Mouse (Mus musculus): ENCODE results near the gene App. TPM values are rescaled to one million over a fixed set of nuclear protein-coding genes. Genes with fewer than 3 reads are reported as not detected.

The App gene
- polyA plus RNA-seq (2015; fragmentation: Nextera tagmentation; extraction: Ambion mirVana), result 360 and 361 TPM in 2 replicates

GRCm38 (mm10) chr16:85173373-85174081, at the start of gene App:
Gene App (minus strand): TSS chr16:85173766.
- peak; percentile 94 for DNase-seq (ENCODE audit: low spot score)
- WGBS, result under 1% methylated on average over 73 of the region's 78 CpGs

GRCm38 (mm10) chr16:85215846-85216245, 42.3 kb upstream of the App start:
- no peak for DNase-seq (ENCODE audit: low spot score)
- 66% methylated on average over 9 of the region's 9 CpGs for WGBS
- ATAC-seq (replicated peaks; ENCODE audit: low FRiP score, low read depth), result no peak

More at GRCm38 (mm10) chr16:85173373-85174081, at the start of gene App:
- H3K4me3 ChIP-seq (replicated peaks; ENCODE audit: low read depth, low read length), result peak within 1 kb of the TSS; percentile 87
- no peaks in the 10 kb centered on the region for H3K36me3 ChIP-seq (ENCODE audit: insufficient read depth, low read length)
- H3K27ac ChIP-seq, result peak within 1 kb of the TSS; percentile 92
- H3K4me1 ChIP-seq (replicated peaks; ENCODE audit: insufficient read depth, low read length), result peaks cover 21% of the 10 kb centered on the region
- H3K9ac ChIP-seq (ENCODE audit: low read depth, low read length), result peak within 1 kb of the TSS; percentile 94
- H3K4me2 ChIP-seq (ENCODE audit: low read length), result peak within 1 kb of the TSS; percentile 82
- TF ChIP-seq CTCF (IDR thresholded peaks at IDR 0.05; ENCODE audit: low read depth), result peak; percentile 89
- ATAC-seq (replicated peaks; ENCODE audit: low FRiP score, low read depth), result peak; percentile 82
- no peaks in the 10 kb centered on the region for H3K9me3 ChIP-seq (replicated peaks; ENCODE audit: low read length)
- no peaks in the 10 kb centered on the region for H3K27me3 ChIP-seq (ENCODE audit: insufficient read depth, low read length)

GRCm38 (mm10) chr16:85215173-85215572, 41.6 kb upstream of the App start:
- peak; percentile 29 for DNase-seq (ENCODE audit: low spot score)
- no peaks in the 10 kb centered on the region for H3K9me3 ChIP-seq (replicated peaks; ENCODE audit: low read length)

More at GRCm38 (mm10) chr16:85215846-85216245, 42.3 kb upstream of the App start:
- H3K4me2 ChIP-seq (ENCODE audit: low read length), result no peak overlapping the region
- H3K9ac ChIP-seq (ENCODE audit: low read depth, low read length), result no peak overlapping the region
- H3K27ac ChIP-seq, result no peak overlapping the region
- no peaks in the 10 kb centered on the region for H3K27me3 ChIP-seq (ENCODE audit: insufficient read depth, low read length)
- no peak for TF ChIP-seq CTCF (IDR thresholded peaks at IDR 0.05; ENCODE audit: low read depth)
- no peak overlapping the region for H3K4me3 ChIP-seq (replicated peaks; ENCODE audit: low read depth, low read length)
- H3K9me3 ChIP-seq (replicated peaks; ENCODE audit: low read length), result no peaks in the 10 kb centered on the region
- H3K36me3 ChIP-seq (ENCODE audit: insufficient read depth, low read length), result no peaks in the 10 kb centered on the region
- no peaks in the 10 kb centered on the region for H3K4me1 ChIP-seq (replicated peaks; ENCODE audit: insufficient read depth, low read length)

GRCm38 (mm10) chr16:85195622-85196021, 22.1 kb upstream of the App start:
- no peak for DNase-seq (ENCODE audit: low spot score)
- WGBS, result 61% methylated on average over 6 of the region's 6 CpGs

More at GRCm38 (mm10) chr16:85215173-85215572, 41.6 kb upstream of the App start:
- no peaks in the 10 kb centered on the region for H3K36me3 ChIP-seq (ENCODE audit: insufficient read depth, low read length)
- H3K4me1 ChIP-seq (replicated peaks; ENCODE audit: insufficient read depth, low read length), result no peaks in the 10 kb centered on the region
- no peak overlapping the region for H3K27ac ChIP-seq
- ATAC-seq (replicated peaks; ENCODE audit: low FRiP score, low read depth), result no peak
- no peak overlapping the region for H3K4me3 ChIP-seq (replicated peaks; ENCODE audit: low read depth, low read length)
- no peaks in the 10 kb centered on the region for H3K27me3 ChIP-seq (ENCODE audit: insufficient read depth, low read length)
- WGBS, result 70% methylated on average over 9 of the region's 9 CpGs
- no peak overlapping the region for H3K4me2 ChIP-seq (ENCODE audit: low read length)
- no peak for TF ChIP-seq CTCF (IDR thresholded peaks at IDR 0.05; ENCODE audit: low read depth)
- no peak overlapping the region for H3K9ac ChIP-seq (ENCODE audit: low read depth, low read length)

GRCm38 (mm10) chr16:85195167-85195566, 21.6 kb upstream of the App start:
- TF ChIP-seq CTCF (IDR thresholded peaks at IDR 0.05; ENCODE audit: low read depth), result no peak
- no peak overlapping the region for H3K4me2 ChIP-seq (ENCODE audit: low read length)
- peak; percentile 52 for ATAC-seq (replicated peaks; ENCODE audit: low FRiP score, low read depth)
- no peak overlapping the region for H3K4me3 ChIP-seq (replicated peaks; ENCODE audit: low read depth, low read length)
- H3K9ac ChIP-seq (ENCODE audit: low read depth, low read length), result no peak overlapping the region
- DNase-seq (ENCODE audit: low spot score), result no peak
- no peaks in the 10 kb centered on the region for H3K36me3 ChIP-seq (ENCODE audit: insufficient read depth, low read length)
- WGBS, result 51% methylated on average over 6 of the region's 6 CpGs
- H3K4me1 ChIP-seq (replicated peaks; ENCODE audit: insufficient read depth, low read length), result no peaks in the 10 kb centered on the region
- no peak overlapping the region for H3K27ac ChIP-seq
- H3K9me3 ChIP-seq (replicated peaks; ENCODE audit: low read length), result no peaks in the 10 kb centered on the region
- H3K27me3 ChIP-seq (ENCODE audit: insufficient read depth, low read length), result no peaks in the 10 kb centered on the region

More at GRCm38 (mm10) chr16:85195622-85196021, 22.1 kb upstream of the App start:
- no peaks in the 10 kb centered on the region for H3K4me1 ChIP-seq (replicated peaks; ENCODE audit: insufficient read depth, low read length)
- H3K4me3 ChIP-seq (replicated peaks; ENCODE audit: low read depth, low read length), result no peak overlapping the region
- H3K9ac ChIP-seq (ENCODE audit: low read depth, low read length), result no peak overlapping the region
- no peak overlapping the region for H3K4me2 ChIP-seq (ENCODE audit: low read length)
- no peak overlapping the region for H3K27ac ChIP-seq
- H3K9me3 ChIP-seq (replicated peaks; ENCODE audit: low read length), result no peaks in the 10 kb centered on the region
- ATAC-seq (replicated peaks; ENCODE audit: low FRiP score, low read depth), result no peak
- H3K36me3 ChIP-seq (ENCODE audit: insufficient read depth, low read length), result no peaks in the 10 kb centered on the region
- no peaks in the 10 kb centered on the region for H3K27me3 ChIP-seq (ENCODE audit: insufficient read depth, low read length)
- TF ChIP-seq CTCF (IDR thresholded peaks at IDR 0.05; ENCODE audit: low read depth), result no peak

GRCm38 (mm10) chr16:85181502-85181901, 7.9 kb upstream of the App start:
- no peaks in the 10 kb centered on the region for H3K36me3 ChIP-seq (ENCODE audit: insufficient read depth, low read length)
- peaks cover 4% of the 10 kb centered on the region; the same call in 1 of the 2 replicates for H3K4me1 ChIP-seq (replicated peaks; ENCODE audit: insufficient read depth, low read length)
- no peaks in the 10 kb centered on the region for H3K27me3 ChIP-seq (ENCODE audit: insufficient read depth, low read length)
- no peak for TF ChIP-seq CTCF (IDR thresholded peaks at IDR 0.05; ENCODE audit: low read depth)
- no peak overlapping the region for H3K27ac ChIP-seq
- H3K4me2 ChIP-seq (ENCODE audit: low read length), result no peak overlapping the region
- WGBS, result 56% methylated on average over 3 of the region's 3 CpGs
- H3K4me3 ChIP-seq (replicated peaks; ENCODE audit: low read depth, low read length), result no peak overlapping the region
- H3K9ac ChIP-seq (ENCODE audit: low read depth, low read length), result no peak overlapping the region
- no peak for DNase-seq (ENCODE audit: low spot score)
- H3K9me3 ChIP-seq (replicated peaks; ENCODE audit: low read length), result no peaks in the 10 kb centered on the region
- no peak for ATAC-seq (replicated peaks; ENCODE audit: low FRiP score, low read depth)

Data from kidney, postnatal 0 days (tissue).